Mouse (Mus musculus): ENCODE data around the gene Olfr482. TPM values are rescaled to one million over a fixed set of nuclear protein-coding genes. Genes with fewer than 3 reads are reported as not detected.

Gene Olfr482
- total RNA-seq (2014; rRNA removed) (not detected in 2 replicates), polyA plus RNA-seq (2012; rRNA removed) (not detected in 2 replicates)

DNA sequence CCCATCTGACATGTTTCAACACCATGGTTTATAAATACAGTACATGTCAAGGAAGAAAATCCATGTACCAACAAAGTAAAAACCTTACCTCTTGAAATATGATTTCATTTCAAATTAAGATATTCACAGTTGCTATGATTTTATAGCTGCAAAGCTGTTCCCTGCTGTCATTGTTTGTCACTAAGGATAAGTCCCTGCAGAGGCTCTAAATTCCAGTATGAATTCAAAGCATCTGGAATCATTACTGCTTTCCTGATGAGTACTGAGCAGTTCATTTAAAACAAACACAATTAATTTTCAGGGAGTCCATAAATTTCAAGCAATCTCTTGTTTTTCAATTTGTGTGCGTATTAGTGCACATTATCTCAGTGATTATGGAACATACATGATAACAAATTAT lies at the start of gene Olfr482:
Olfr482 (minus strand) TSS at position 101 of the 400 bp plus-strand sequence.
- DNase-seq (ENCODE audit: extremely low read depth, low read depth, low spot score) = no peak
- 78% methylated on average over 1 of the region's 1 CpGs for WGBS
- no peaks in the 10 kb centered on the region for H3K27me3 ChIP-seq (ENCODE audit: control insufficient read depth, insufficient read depth, low read length)
- no peak within 1 kb of the TSS for H3K9ac ChIP-seq (ENCODE audit: low read depth, low read length)
- H3K27ac ChIP-seq (replicated peaks; ENCODE audit: insufficient read depth, low read depth, low read length) = no peak within 1 kb of the TSS
- no peak within 1 kb of the TSS for H3K4me3 ChIP-seq (ENCODE audit: insufficient read depth, low read depth, low read length)
- TF ChIP-seq POLR2A (IDR thresholded peaks at IDR 0.05; ENCODE audit: extremely low read depth, insufficient read depth, low read length) (no peak), CTCF (IDR thresholded peaks at IDR 0.05; ENCODE audit: low read depth, low read length) (no peak)
- no peaks in the 10 kb centered on the region for H3K79me2 ChIP-seq (ENCODE audit: control insufficient read depth, insufficient read depth, low read length)
- no peaks in the 10 kb centered on the region for H3K4me1 ChIP-seq (ENCODE audit: control insufficient read depth, insufficient read depth, low read length)
- H3K36me3 ChIP-seq (ENCODE audit: control insufficient read depth, insufficient read depth, low read length) = no peaks in the 10 kb centered on the region

DNA sequence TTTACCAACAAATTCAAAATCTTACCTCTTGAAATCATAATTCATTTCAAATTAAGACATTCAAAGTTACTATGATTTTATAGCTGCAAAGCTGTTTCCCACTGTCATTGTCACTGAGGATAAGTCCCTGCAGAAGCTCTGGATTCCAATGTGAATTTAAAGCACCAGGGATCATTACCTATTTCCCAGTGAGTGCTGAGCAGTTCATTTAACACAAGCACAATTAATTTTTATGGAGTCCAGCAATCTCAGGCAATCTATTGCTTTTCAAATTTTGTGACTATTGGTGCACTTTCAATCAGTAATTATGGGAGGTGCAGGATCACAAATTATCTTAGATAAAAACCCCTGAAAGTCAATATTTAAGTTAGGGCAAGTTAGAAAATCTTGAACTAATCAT lies 30.0 kb upstream of the Olfr482 start, which contains the start of gene Olfr484:
Olfr484 (minus strand) TSS at position 101 of the 400 bp plus-strand sequence.
- H3K4me1 ChIP-seq (ENCODE audit: control insufficient read depth, insufficient read depth, low read length) = no peaks in the 10 kb centered on the region
- no peak within 1 kb of the TSS for H3K9ac ChIP-seq (ENCODE audit: low read depth, low read length)
- no peak within 1 kb of the TSS for H3K27ac ChIP-seq (replicated peaks; ENCODE audit: insufficient read depth, low read depth, low read length)
- no peak within 1 kb of the TSS for H3K4me3 ChIP-seq (ENCODE audit: insufficient read depth, low read depth, low read length)
- no peaks in the 10 kb centered on the region for H3K36me3 ChIP-seq (ENCODE audit: control insufficient read depth, insufficient read depth, low read length)
- TF ChIP-seq CTCF (IDR thresholded peaks at IDR 0.05; ENCODE audit: low read depth, low read length) = no peak
- no peak for TF ChIP-seq POLR2A (IDR thresholded peaks at IDR 0.05; ENCODE audit: extremely low read depth, insufficient read depth, low read length)
- H3K27me3 ChIP-seq (ENCODE audit: control insufficient read depth, insufficient read depth, low read length) = no peaks in the 10 kb centered on the region
- DNase-seq (ENCODE audit: extremely low read depth, low read depth, low spot score) = no peak
- no peaks in the 10 kb centered on the region for H3K79me2 ChIP-seq (ENCODE audit: control insufficient read depth, insufficient read depth, low read length)

DNA sequence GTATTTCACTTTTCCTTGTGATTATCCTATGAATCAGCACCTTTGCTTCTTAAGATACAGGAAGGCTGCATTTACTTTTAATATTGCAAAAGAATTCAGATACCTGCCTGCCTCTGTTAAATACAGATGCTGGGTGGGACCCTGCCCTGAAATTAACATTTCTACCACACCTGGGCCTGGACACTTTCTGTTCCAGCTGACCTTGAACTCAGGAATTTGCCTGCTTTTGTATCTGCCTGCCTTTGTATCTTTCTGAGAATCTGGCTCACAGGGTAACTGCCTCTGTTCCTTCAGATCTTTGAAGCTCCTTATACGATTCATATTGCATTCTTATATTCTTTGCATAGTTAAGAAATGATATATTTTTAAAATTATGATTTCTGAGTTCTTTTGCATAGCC lies 24.0 kb upstream of the Olfr482 start:
- WGBS = 53% methylated on average over 1 of the region's 1 CpGs
- Histone ChIP-seq H3K79me2 (ENCODE audit: control insufficient read depth, insufficient read depth, low read length) (no peaks in the 10 kb centered on the region), H3K27ac (replicated peaks; ENCODE audit: insufficient read depth, low read depth, low read length) (no peak overlapping the region), H3K27me3 (ENCODE audit: control insufficient read depth, insufficient read depth, low read length) (no peaks in the 10 kb centered on the region), H3K36me3 (ENCODE audit: control insufficient read depth, insufficient read depth, low read length) (no peaks in the 10 kb centered on the region), H3K4me3 (ENCODE audit: insufficient read depth, low read depth, low read length) (no peak overlapping the region), H3K9ac (ENCODE audit: low read depth, low read length) (no peak overlapping the region), H3K4me1 (ENCODE audit: control insufficient read depth, insufficient read depth, low read length) (no peaks in the 10 kb centered on the region)
- no peak for DNase-seq (ENCODE audit: extremely low read depth, low read depth, low spot score)
- TF ChIP-seq CTCF (IDR thresholded peaks at IDR 0.05; ENCODE audit: low read depth, low read length) = no peak
- no peak for TF ChIP-seq POLR2A (IDR thresholded peaks at IDR 0.05; ENCODE audit: extremely low read depth, insufficient read depth, low read length)

DNA sequence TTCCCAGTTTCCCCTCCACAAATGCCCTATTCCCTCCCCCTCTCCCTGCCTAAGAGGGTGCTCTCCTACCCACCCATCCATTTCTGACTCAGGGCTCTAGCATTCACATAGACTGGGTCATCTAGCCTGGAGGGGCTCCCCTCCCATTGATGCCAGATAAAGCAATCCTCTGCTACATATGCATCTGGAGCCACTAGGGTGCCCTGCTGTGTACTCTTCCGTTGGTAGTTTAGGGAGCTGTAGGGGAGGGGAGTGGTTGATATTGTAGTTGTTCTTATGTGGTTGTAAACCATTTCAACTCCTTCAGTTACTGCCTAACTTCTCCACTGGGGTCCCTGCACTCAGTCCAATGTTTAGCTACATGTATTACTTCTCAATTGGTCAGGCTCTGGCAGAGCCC lies 23.3 kb upstream of the Olfr482 start:
- no peak for TF ChIP-seq POLR2A (IDR thresholded peaks at IDR 0.05; ENCODE audit: extremely low read depth, insufficient read depth, low read length)
- no peak for TF ChIP-seq CTCF (IDR thresholded peaks at IDR 0.05; ENCODE audit: low read depth, low read length)
- no peaks in the 10 kb centered on the region for H3K27me3 ChIP-seq (ENCODE audit: control insufficient read depth, insufficient read depth, low read length)
- no peak overlapping the region for H3K4me3 ChIP-seq (ENCODE audit: insufficient read depth, low read depth, low read length)
- H3K4me1 ChIP-seq (ENCODE audit: control insufficient read depth, insufficient read depth, low read length) = no peaks in the 10 kb centered on the region
- H3K27ac ChIP-seq (replicated peaks; ENCODE audit: insufficient read depth, low read depth, low read length) = no peak overlapping the region
- H3K79me2 ChIP-seq (ENCODE audit: control insufficient read depth, insufficient read depth, low read length) = no peaks in the 10 kb centered on the region
- DNase-seq (ENCODE audit: extremely low read depth, low read depth, low spot score) = no peak
- WGBS = 23% methylated on average over 1 of the region's 1 CpGs
- no peak overlapping the region for H3K9ac ChIP-seq (ENCODE audit: low read depth, low read length)
- H3K36me3 ChIP-seq (ENCODE audit: control insufficient read depth, insufficient read depth, low read length) = no peaks in the 10 kb centered on the region

DNA sequence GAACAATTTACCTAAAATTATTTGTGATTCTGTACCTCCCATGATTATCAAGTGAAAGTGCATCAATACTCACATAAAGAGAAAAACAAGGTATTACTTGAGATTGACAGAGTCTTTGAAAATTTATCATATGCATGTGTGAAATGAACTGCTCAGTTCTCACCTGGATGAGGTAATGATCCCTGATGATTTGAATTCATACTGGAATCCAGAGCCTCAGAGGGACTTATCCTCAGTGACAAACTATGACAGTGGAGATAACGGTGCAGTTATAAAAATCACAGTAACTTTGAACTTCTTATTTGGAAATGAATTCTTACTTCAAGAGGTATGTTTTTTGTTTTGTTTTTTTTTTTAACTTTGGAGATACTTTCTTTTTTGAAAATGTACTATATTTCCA lies 3.2 kb upstream of the Olfr482 start, which contains the start of gene Olfr483:
Olfr483 (plus strand) TSS at position 301 of the 400 bp plus-strand sequence.
- H3K27me3 ChIP-seq (ENCODE audit: control insufficient read depth, insufficient read depth, low read length) = no peaks in the 10 kb centered on the region
- no peak within 1 kb of the TSS for H3K9ac ChIP-seq (ENCODE audit: low read depth, low read length)
- H3K79me2 ChIP-seq (ENCODE audit: control insufficient read depth, insufficient read depth, low read length) = no peaks in the 10 kb centered on the region
- H3K4me1 ChIP-seq (ENCODE audit: control insufficient read depth, insufficient read depth, low read length) = no peaks in the 10 kb centered on the region
- no peak within 1 kb of the TSS for H3K4me3 ChIP-seq (ENCODE audit: insufficient read depth, low read depth, low read length)
- no peak within 1 kb of the TSS for H3K27ac ChIP-seq (replicated peaks; ENCODE audit: insufficient read depth, low read depth, low read length)
- WGBS = 75% methylated on average over 1 of the region's 1 CpGs
- no peaks in the 10 kb centered on the region for H3K36me3 ChIP-seq (ENCODE audit: control insufficient read depth, insufficient read depth, low read length)
- DNase-seq (ENCODE audit: extremely low read depth, low read depth, low spot score) = no peak
- TF ChIP-seq CTCF (IDR thresholded peaks at IDR 0.05; ENCODE audit: low read depth, low read length) (no peak), POLR2A (IDR thresholded peaks at IDR 0.05; ENCODE audit: extremely low read depth, insufficient read depth, low read length) (no peak)

DNA sequence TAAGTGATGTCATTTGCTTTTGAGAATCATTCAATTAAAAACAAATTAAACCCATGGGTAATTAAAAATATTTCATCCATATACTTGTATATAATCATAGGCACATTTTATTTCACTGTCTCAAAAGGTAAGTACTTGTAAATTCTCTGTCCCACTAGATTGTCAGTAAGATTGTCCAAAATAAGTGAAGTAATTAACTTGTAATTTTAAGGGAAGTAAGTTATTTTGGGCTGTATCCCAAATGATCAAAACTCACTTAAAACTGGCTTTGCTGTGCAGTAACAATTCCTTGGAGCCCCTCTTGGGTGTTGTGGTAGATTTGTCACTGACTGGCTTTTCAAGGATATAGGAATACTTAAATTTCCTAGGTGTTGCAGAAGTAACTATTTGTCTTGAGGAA lies 17.8 kb downstream of the Olfr482 start, which contains the start of gene Olfr481:
Olfr481 (plus strand) TSS at position 301 of the 400 bp plus-strand sequence.
- Histone ChIP-seq H3K4me3 (ENCODE audit: insufficient read depth, low read depth, low read length) (no peak within 1 kb of the TSS), H3K27ac (replicated peaks; ENCODE audit: insufficient read depth, low read depth, low read length) (no peak within 1 kb of the TSS), H3K36me3 (ENCODE audit: control insufficient read depth, insufficient read depth, low read length) (no peaks in the 10 kb centered on the region), H3K27me3 (ENCODE audit: control insufficient read depth, insufficient read depth, low read length) (no peaks in the 10 kb centered on the region), H3K79me2 (ENCODE audit: control insufficient read depth, insufficient read depth, low read length) (no peaks in the 10 kb centered on the region), H3K4me1 (ENCODE audit: control insufficient read depth, insufficient read depth, low read length) (no peaks in the 10 kb centered on the region), H3K9ac (ENCODE audit: low read depth, low read length) (no peak within 1 kb of the TSS)
- no peak for DNase-seq (ENCODE audit: extremely low read depth, low read depth, low spot score)
- no peak for TF ChIP-seq CTCF (IDR thresholded peaks at IDR 0.05; ENCODE audit: low read depth, low read length)
- no peak for TF ChIP-seq POLR2A (IDR thresholded peaks at IDR 0.05; ENCODE audit: extremely low read depth, insufficient read depth, low read length)

Data from liver, adult 2 months (tissue).